Mouse (Mus musculus) hindbrain, embryonic 12.5 days (tissue): Measurements from ENCODE around the gene Gm21972. TPM values are rescaled to one million over a fixed set of nuclear protein-coding genes. Genes with fewer than 3 reads are reported as not detected.
A peak's percentile ranks its signal among the peaks of the same experiment; 100 is the strongest.

ENCODE experiments used
- ATAC-seq: fragments of 200-750 bp; cut with Nextera tagmentation; 2 replicates; pipeline ENCODE4 v1.8.0; 2017; ENCODE audit warnings: moderate TSS enrichment; ENCODE audit not compliant: low FRiP score
- H3K27ac ChIP-seq: fragments of 300-500 bp; sonication (generic); 2 replicates; pipeline ENCODE4 v1.5.1; 2016; ENCODE audit warnings: mild to moderate bottlenecking
- H3K27me3 ChIP-seq: fragments of 300-500 bp; sonication (generic); 2 replicates; pipeline ENCODE4 v1.6.1; 2016; ENCODE audit warnings: mild to moderate bottlenecking
- H3K36me3 ChIP-seq: fragments of 300-500 bp; sonication (generic); 2 replicates; pipeline ENCODE4 v1.6.1; 2016; ENCODE audit warnings: mild to moderate bottlenecking
- H3K4me1 ChIP-seq: fragments of 300-500 bp; sonication (generic); 2 replicates; pipeline ENCODE4 v1.6.1; 2016
- H3K4me2 ChIP-seq: fragments of 300-500 bp; sonication (generic); replicated peaks from 2 replicates; pipeline ENCODE4 v1.6.1; 2016; ENCODE audit warnings: mild to moderate bottlenecking
- H3K4me3 ChIP-seq: fragments of 300-500 bp; sonication (generic); 2 replicates; pipeline ENCODE4 v1.5.1; 2016; ENCODE audit warnings: mild to moderate bottlenecking
- H3K9ac ChIP-seq: fragments of 300-500 bp; sonication (generic); 2 replicates; pipeline ENCODE4 v1.6.1; 2016; ENCODE audit warnings: mild to moderate bottlenecking, moderate library complexity
- H3K9me3 ChIP-seq: fragments of 300-500 bp; sonication (generic); replicated peaks from 2 replicates; pipeline ENCODE4 v1.6.1; 2016; ENCODE audit warnings: mild to moderate bottlenecking
- WGBS: fragments of 180-500 bp; shearing (Covaris S2); methylation state at CpG from one replicate; pipeline ENCODE4 v1.1.7; 2016; 5-methylcytosine and 5-hydroxymethylcytosine counted together
- polyA plus RNA-seq: library from polyadenylated mRNA; unstranded; fragments of >200 nt; fragmentation: Nextera tagmentation; extraction: Ambion mirVana; gene quantifications from 2 replicates; pipeline ENCODE4 v1.2.1, GENCODE M21; 2016

Gene Gm21972
- polyA plus RNA-seq, 1 experiment from 2014 or later, result 0.65 TPM

GRCm38 (mm10) chr1:86148161-86148560 lies 14.7 kb downstream of the Gm21972 start:
- H3K9ac ChIP-seq, result no peak overlapping the region
- H3K9me3 ChIP-seq, result no peaks in the 10 kb centered on the region
- H3K27me3 ChIP-seq, result no peaks in the 10 kb centered on the region
- H3K4me3 ChIP-seq, result no peak overlapping the region
- no peak for ATAC-seq
- H3K36me3 ChIP-seq, result peaks cover 5% of the 10 kb centered on the region; the same call in 1 of the 2 replicates
- H3K4me2 ChIP-seq, result no peak overlapping the region
- WGBS, result 89% methylated on average over 9 of the region's 9 CpGs
- no peaks in the 10 kb centered on the region for H3K4me1 ChIP-seq
- no peak overlapping the region for H3K27ac ChIP-seq

- peaks cover 14% of the 10 kb centered on the region for H3K4me1 ChIP-seq
- H3K4me2 ChIP-seq, result no peak overlapping the region
- no peaks in the 10 kb centered on the region for H3K27me3 ChIP-seq
- no peak overlapping the region for H3K4me3 ChIP-seq
- ATAC-seq, result no peak
- H3K27ac ChIP-seq, result no peak overlapping the region
- H3K9ac ChIP-seq, result no peak overlapping the region
- H3K9me3 ChIP-seq, result no peaks in the 10 kb centered on the region
- H3K36me3 ChIP-seq, result no peaks in the 10 kb centered on the region
- 82% methylated on average over 6 of the region's 6 CpGs for WGBS
Measured at GRCm38 (mm10) chr1:86150929-86151328, 17.5 kb downstream of the Gm21972 start.

GRCm38 (mm10) chr1:86151376-86151775 lies 17.9 kb downstream of the Gm21972 start:
- no peak overlapping the region for H3K4me3 ChIP-seq
- H3K36me3 ChIP-seq, result no peaks in the 10 kb centered on the region
- ATAC-seq, result no peak
- no peaks in the 10 kb centered on the region for H3K9me3 ChIP-seq
- H3K4me2 ChIP-seq, result no peak overlapping the region
- WGBS, result 88% methylated on average over 7 of the region's 7 CpGs
- H3K27me3 ChIP-seq, result no peaks in the 10 kb centered on the region
- no peak overlapping the region for H3K27ac ChIP-seq
- peaks cover 14% of the 10 kb centered on the region for H3K4me1 ChIP-seq
- no peak overlapping the region for H3K9ac ChIP-seq

- Histone ChIP-seq H3K36me3 (no peaks in the 10 kb centered on the region), H3K9ac (no peak overlapping the region), H3K4me2 (no peak overlapping the region), H3K27me3 (no peaks in the 10 kb centered on the region), H3K4me3 (no peak overlapping the region), H3K27ac (no peak overlapping the region), H3K9me3 (no peaks in the 10 kb centered on the region), H3K4me1 (peaks cover 14% of the 10 kb centered on the region)
- 94% methylated on average over 1 of the region's 1 CpGs for WGBS
- no peak for ATAC-seq
Measured at GRCm38 (mm10) chr1:86152618-86153017, 19.2 kb downstream of the Gm21972 start.

GRCm38 (mm10) chr1:86154133-86154823 lies 20.8 kb downstream of the Gm21972 start, which contains the start of gene Armc9:
TSS of gene Armc9 (plus strand) at chr1:86154780.
- Histone ChIP-seq H3K27me3 (no peaks in the 10 kb centered on the region), H3K4me2 (peak within 1 kb of the TSS; percentile 76), H3K4me3 (peak within 1 kb of the TSS; percentile 77), H3K36me3 (no peaks in the 10 kb centered on the region), H3K9ac (peak within 1 kb of the TSS; percentile 80), H3K27ac (peak within 1 kb of the TSS; percentile 80), H3K4me1 (peaks cover 14% of the 10 kb centered on the region), H3K9me3 (no peaks in the 10 kb centered on the region)
- peak; percentile 100 for ATAC-seq
- 3% methylated on average over 40 of the region's 40 CpGs for WGBS

- H3K4me3 ChIP-seq, result peak overlapping the region; percentile 77
- H3K36me3 ChIP-seq, result peaks cover 4% of the 10 kb centered on the region; the same call in 1 of the 2 replicates
- WGBS, result 0% methylated on average over 18 of the region's 18 CpGs
- no peaks in the 10 kb centered on the region for H3K9me3 ChIP-seq
- H3K27ac ChIP-seq, result 0 out of 2 replicates have a peak overlapping the region, but pooled peaks have one; percentile 80
- H3K27me3 ChIP-seq, result no peaks in the 10 kb centered on the region
- no peak for ATAC-seq
- H3K4me1 ChIP-seq, result peaks cover 14% of the 10 kb centered on the region
- H3K4me2 ChIP-seq, result peak overlapping the region; percentile 76
- H3K9ac ChIP-seq, result peak overlapping the region; percentile 80
Measured at GRCm38 (mm10) chr1:86154824-86155164, 21.4 kb downstream of the Gm21972 start.

- H3K36me3 ChIP-seq, result peaks cover 17% of the 10 kb centered on the region
- no peaks in the 10 kb centered on the region for H3K9me3 ChIP-seq
- no peak overlapping the region for H3K9ac ChIP-seq
- no peak overlapping the region for H3K4me3 ChIP-seq
- H3K4me2 ChIP-seq, result no peak overlapping the region
- H3K4me1 ChIP-seq, result peaks cover 14% of the 10 kb centered on the region
- 90% methylated on average over 3 of the region's 3 CpGs for WGBS
- ATAC-seq, result no peak
- H3K27ac ChIP-seq, result no peak overlapping the region
- H3K27me3 ChIP-seq, result no peaks in the 10 kb centered on the region
Measured at GRCm38 (mm10) chr1:86156075-86156474, 22.6 kb downstream of the Gm21972 start.

- ATAC-seq, result no peak
- 90% methylated on average over 6 of the region's 6 CpGs for WGBS
- H3K4me3 ChIP-seq, result no peak overlapping the region
- no peaks in the 10 kb centered on the region for H3K9me3 ChIP-seq
- no peak overlapping the region for H3K4me2 ChIP-seq
- no peaks in the 10 kb centered on the region for H3K27me3 ChIP-seq
- H3K9ac ChIP-seq, result no peak overlapping the region
- peaks cover 14% of the 10 kb centered on the region for H3K4me1 ChIP-seq
- H3K27ac ChIP-seq, result no peak overlapping the region
- H3K36me3 ChIP-seq, result peaks cover 22% of the 10 kb centered on the region
Measured at GRCm38 (mm10) chr1:86156595-86156994, 23.2 kb downstream of the Gm21972 start.

- no peaks in the 10 kb centered on the region for H3K27me3 ChIP-seq
- H3K4me2 ChIP-seq, result no peak overlapping the region
- H3K4me3 ChIP-seq, result no peak overlapping the region
- no peak overlapping the region for H3K27ac ChIP-seq
- WGBS, result 97% methylated on average over 6 of the region's 6 CpGs
- H3K9me3 ChIP-seq, result no peaks in the 10 kb centered on the region
- ATAC-seq, result no peak
- H3K36me3 ChIP-seq, result peaks cover 54% of the 10 kb centered on the region
- H3K4me1 ChIP-seq, result peaks cover 9% of the 10 kb centered on the region
- no peak overlapping the region for H3K9ac ChIP-seq
Measured at GRCm38 (mm10) chr1:86160059-86160458, 26.6 kb downstream of the Gm21972 start.

- Histone ChIP-seq H3K36me3 (peaks cover 58% of the 10 kb centered on the region), H3K27me3 (no peaks in the 10 kb centered on the region), H3K4me2 (no peak overlapping the region), H3K9ac (no peak overlapping the region), H3K27ac (no peak overlapping the region), H3K9me3 (no peaks in the 10 kb centered on the region), H3K4me3 (no peak overlapping the region), H3K4me1 (peaks cover 4% of the 10 kb centered on the region)
- 92% methylated on average over 5 of the region's 5 CpGs for WGBS
- no peak for ATAC-seq
Measured at GRCm38 (mm10) chr1:86160479-86160878, 27.0 kb downstream of the Gm21972 start.

- no peak overlapping the region for H3K4me3 ChIP-seq
- H3K9me3 ChIP-seq, result no peaks in the 10 kb centered on the region
- no peaks in the 10 kb centered on the region for H3K27me3 ChIP-seq
- peaks cover 61% of the 10 kb centered on the region for H3K36me3 ChIP-seq
- no peak overlapping the region for H3K9ac ChIP-seq
- no peak overlapping the region for H3K4me2 ChIP-seq
- no peak for ATAC-seq
- WGBS, result 94% methylated on average over 5 of the region's 5 CpGs
- H3K27ac ChIP-seq, result no peak overlapping the region
- no peaks in the 10 kb centered on the region for H3K4me1 ChIP-seq
Measured at GRCm38 (mm10) chr1:86161061-86161460, 27.6 kb downstream of the Gm21972 start.

GRCm38 (mm10) chr1:86174602-86175001 lies 41.2 kb downstream of the Gm21972 start:
- Histone ChIP-seq H3K4me2 (no peak overlapping the region), H3K4me3 (no peak overlapping the region), H3K36me3 (peaks cover 62% of the 10 kb centered on the region), H3K9me3 (no peaks in the 10 kb centered on the region), H3K27ac (no peak overlapping the region), H3K4me1 (no peaks in the 10 kb centered on the region), H3K27me3 (no peaks in the 10 kb centered on the region), H3K9ac (no peak overlapping the region)
- no peak for ATAC-seq
- WGBS, result 87% methylated on average over 5 of the region's 5 CpGs

GRCm38 (mm10) chr1:86176066-86176465 lies 42.6 kb downstream of the Gm21972 start:
- ATAC-seq, result no peak
- no peaks in the 10 kb centered on the region for H3K9me3 ChIP-seq
- H3K36me3 ChIP-seq, result peaks cover 57% of the 10 kb centered on the region
- WGBS, result 56% methylated on average over 2 of the region's 2 CpGs
- H3K4me3 ChIP-seq, result no peak overlapping the region
- H3K27ac ChIP-seq, result no peak overlapping the region
- no peaks in the 10 kb centered on the region for H3K4me1 ChIP-seq
- H3K27me3 ChIP-seq, result no peaks in the 10 kb centered on the region
- no peak overlapping the region for H3K4me2 ChIP-seq
- H3K9ac ChIP-seq, result no peak overlapping the region
